Mouse (Mus musculus) limb, embryonic 12.5 days (tissue): ENCODE results near the gene Ptch1. TPM values are rescaled to one million over a fixed set of nuclear protein-coding genes. Genes with fewer than 3 reads are reported as not detected.
A peak's percentile ranks its signal among the peaks of the same experiment; 100 is the strongest.

ENCODE experiments used
- ATAC-seq: fragments of 200-750 bp; cut with Nextera tagmentation; 2 replicates; pipeline ENCODE4 v1.8.0; 2017; ENCODE audit warnings: low read depth, moderate TSS enrichment; ENCODE audit not compliant: insufficient number of reproducible peaks, insufficient read depth, low FRiP score, low TSS enrichment
- H3K27ac ChIP-seq: fragments of 300-500 bp; sonication (generic); 2 replicates; pipeline ENCODE4 v1.5.1; 2016; ENCODE audit warnings: mild to moderate bottlenecking, moderate library complexity
- H3K27me3 ChIP-seq: fragments of 300-500 bp; sonication (generic); 2 replicates; pipeline ENCODE4 v1.6.1; 2016; ENCODE audit warnings: mild to moderate bottlenecking, moderate library complexity
- H3K36me3 ChIP-seq: fragments of 300-500 bp; sonication (generic); 2 replicates; pipeline ENCODE4 v1.6.1; 2016; ENCODE audit warnings: mild to moderate bottlenecking, moderate library complexity
- H3K4me1 ChIP-seq: fragments of 300-500 bp; sonication (generic); replicated peaks from 2 replicates; pipeline ENCODE4 v1.6.1; 2016
- H3K4me2 ChIP-seq: fragments of 300-500 bp; sonication (generic); 2 replicates; pipeline ENCODE4 v1.6.1; 2016; ENCODE audit warnings: mild to moderate bottlenecking, moderate library complexity
- H3K4me3 ChIP-seq: fragments of 300-500 bp; sonication (generic); replicated peaks from 2 replicates; pipeline ENCODE4 v1.5.1; 2016; ENCODE audit warnings: mild to moderate bottlenecking
- H3K9ac ChIP-seq: fragments of 300-500 bp; sonication (generic); replicated peaks from 2 replicates; pipeline ENCODE4 v1.6.1; 2016; ENCODE audit warnings: mild to moderate bottlenecking, moderate library complexity
- H3K9me3 ChIP-seq: fragments of 300-500 bp; sonication (generic); 2 replicates; pipeline ENCODE4 v1.6.1; 2016; ENCODE audit warnings: mild to moderate bottlenecking, moderate library complexity
- WGBS: fragments of 180-500 bp; shearing (Covaris S2); methylation state at CpG from one replicate; pipeline ENCODE4 v1.1.7; 2016; 5-methylcytosine and 5-hydroxymethylcytosine counted together
- polyA plus RNA-seq: library from polyadenylated mRNA; unstranded; fragments of >200 nt; fragmentation: Nextera tagmentation; extraction: Ambion mirVana; gene quantifications from 2 replicates; pipeline ENCODE4 v1.2.1, GENCODE M21; 2016

Gene Ptch1
- polyA plus RNA-seq, 1 experiment from 2014 or later, result 21.6 TPM

- Histone ChIP-seq H3K4me2 (no peak overlapping the region), H3K9me3 (no peaks in the 10 kb centered on the region), H3K9ac (no peak overlapping the region), H3K27ac (peak overlapping the region; percentile 2; the same call in 1 of the 2 replicates), H3K27me3 (no peaks in the 10 kb centered on the region), H3K36me3 (peaks cover 63% of the 10 kb centered on the region), H3K4me1 (peaks cover 62% of the 10 kb centered on the region), H3K4me3 (no peak overlapping the region)
- no peak for ATAC-seq
- 67% methylated on average over 5 of the region's 5 CpGs for WGBS
Observed at GRCm38 (mm10) chr13:63549210-63549609, 24.2 kb downstream of the Ptch1 start.

- Histone ChIP-seq H3K27ac (no peak overlapping the region), H3K4me1 (peaks cover 63% of the 10 kb centered on the region), H3K4me2 (no peak overlapping the region), H3K4me3 (no peak overlapping the region), H3K9ac (no peak overlapping the region), H3K36me3 (peaks cover 68% of the 10 kb centered on the region), H3K9me3 (no peaks in the 10 kb centered on the region), H3K27me3 (no peaks in the 10 kb centered on the region)
- WGBS, result 87% methylated on average over 4 of the region's 4 CpGs
- ATAC-seq, result no peak
Observed at GRCm38 (mm10) chr13:63548571-63548970, 24.8 kb downstream of the Ptch1 start.

- Histone ChIP-seq H3K36me3 (peaks cover 85% of the 10 kb centered on the region), H3K27me3 (no peaks in the 10 kb centered on the region), H3K9ac (no peak overlapping the region), H3K4me1 (peaks cover 51% of the 10 kb centered on the region), H3K4me2 (no peak overlapping the region), H3K27ac (no peak overlapping the region), H3K9me3 (no peaks in the 10 kb centered on the region), H3K4me3 (no peak overlapping the region)
- ATAC-seq, result no peak
- 85% methylated on average over 7 of the region's 7 CpGs for WGBS
Observed at GRCm38 (mm10) chr13:63545291-63545690, 28.1 kb downstream of the Ptch1 start.

GRCm38 (mm10) chr13:63544967-63545253 lies 28.5 kb downstream of the Ptch1 start:
- Histone ChIP-seq H3K27ac (no peak overlapping the region), H3K4me3 (no peak overlapping the region), H3K36me3 (peaks cover 84% of the 10 kb centered on the region), H3K4me2 (no peak overlapping the region), H3K27me3 (no peaks in the 10 kb centered on the region), H3K9ac (no peak overlapping the region), H3K9me3 (no peaks in the 10 kb centered on the region), H3K4me1 (peaks cover 50% of the 10 kb centered on the region)
- no peak for ATAC-seq
- 81% methylated on average over 5 of the region's 5 CpGs for WGBS

- no peak overlapping the region for H3K4me3 ChIP-seq
- peak overlapping the region; percentile 20 for H3K27ac ChIP-seq
- no peaks in the 10 kb centered on the region for H3K9me3 ChIP-seq
- no peak overlapping the region for H3K9ac ChIP-seq
- no peak overlapping the region for H3K4me2 ChIP-seq
- no peak for ATAC-seq
- 69% methylated on average over 13 of the region's 13 CpGs for WGBS
- peaks cover 88% of the 10 kb centered on the region for H3K36me3 ChIP-seq
- no peaks in the 10 kb centered on the region for H3K27me3 ChIP-seq
- peaks cover 46% of the 10 kb centered on the region for H3K4me1 ChIP-seq
Observed at GRCm38 (mm10) chr13:63544119-63544966, 29.1 kb downstream of the Ptch1 start.

GRCm38 (mm10) chr13:63543459-63543858 lies 29.9 kb downstream of the Ptch1 start:
- Histone ChIP-seq H3K4me2 (no peak overlapping the region), H3K4me3 (no peak overlapping the region), H3K27me3 (no peaks in the 10 kb centered on the region), H3K9ac (no peak overlapping the region), H3K9me3 (no peaks in the 10 kb centered on the region), H3K36me3 (peaks cover 93% of the 10 kb centered on the region), H3K4me1 (peaks cover 42% of the 10 kb centered on the region), H3K27ac (peak overlapping the region; percentile 37; the same call in 1 of the 2 replicates)
- ATAC-seq, result no peak
- WGBS, result 36% methylated on average over 6 of the region's 6 CpGs

- WGBS, result 57% methylated on average over 3 of the region's 3 CpGs
- H3K36me3 ChIP-seq, result peaks cover 93% of the 10 kb centered on the region
- no peak overlapping the region for H3K9ac ChIP-seq
- peaks cover 42% of the 10 kb centered on the region for H3K4me1 ChIP-seq
- H3K27me3 ChIP-seq, result no peaks in the 10 kb centered on the region
- no peak overlapping the region for H3K27ac ChIP-seq
- no peak for ATAC-seq
- no peaks in the 10 kb centered on the region for H3K9me3 ChIP-seq
- no peak overlapping the region for H3K4me2 ChIP-seq
- H3K4me3 ChIP-seq, result no peak overlapping the region
Observed at GRCm38 (mm10) chr13:63542796-63543384, 30.5 kb downstream of the Ptch1 start.

- Histone ChIP-seq H3K27ac (no peak overlapping the region), H3K4me3 (no peak overlapping the region), H3K36me3 (peaks cover 93% of the 10 kb centered on the region), H3K4me2 (no peak overlapping the region), H3K9ac (no peak overlapping the region), H3K27me3 (no peaks in the 10 kb centered on the region), H3K4me1 (peaks cover 51% of the 10 kb centered on the region), H3K9me3 (no peaks in the 10 kb centered on the region)
- no peak for ATAC-seq
Observed at GRCm38 (mm10) chr13:63541510-63541909, 31.9 kb downstream of the Ptch1 start.

- 89% methylated on average over 12 of the region's 12 CpGs for WGBS
- peaks cover 55% of the 10 kb centered on the region for H3K4me1 ChIP-seq
- no peak for ATAC-seq
Observed at GRCm38 (mm10) chr13:63540584-63540983, 32.8 kb downstream of the Ptch1 start.

GRCm38 (mm10) chr13:63534981-63535380 lies 38.4 kb downstream of the Ptch1 start:
- ATAC-seq, result no peak
- H3K9ac ChIP-seq, result no peak overlapping the region
- H3K9me3 ChIP-seq, result no peaks in the 10 kb centered on the region
- 60% methylated on average over 4 of the region's 4 CpGs for WGBS
- H3K27ac ChIP-seq, result peak overlapping the region; percentile 66; the same call in 1 of the 2 replicates
- H3K4me3 ChIP-seq, result no peak overlapping the region
- no peak overlapping the region for H3K4me2 ChIP-seq
- H3K27me3 ChIP-seq, result no peaks in the 10 kb centered on the region
- peaks cover 97% of the 10 kb centered on the region for H3K36me3 ChIP-seq
- H3K4me1 ChIP-seq, result peaks cover 32% of the 10 kb centered on the region

More at GRCm38 (mm10) chr13:63540584-63540983, 32.8 kb downstream of the Ptch1 start:
- Histone ChIP-seq H3K27me3 (no peaks in the 10 kb centered on the region), H3K27ac (no peak overlapping the region), H3K36me3 (peaks cover 96% of the 10 kb centered on the region), H3K4me3 (no peak overlapping the region), H3K9me3 (no peaks in the 10 kb centered on the region), H3K4me2 (no peak overlapping the region), H3K9ac (no peak overlapping the region)

GRCm38 (mm10) chr13:63530857-63531256 lies 42.5 kb downstream of the Ptch1 start:
- no peaks in the 10 kb centered on the region for H3K9me3 ChIP-seq
- no peak overlapping the region for H3K9ac ChIP-seq
- 84% methylated on average over 9 of the region's 9 CpGs for WGBS
- no peak overlapping the region for H3K27ac ChIP-seq
- H3K4me3 ChIP-seq, result no peak overlapping the region
- H3K27me3 ChIP-seq, result no peaks in the 10 kb centered on the region
- no peak overlapping the region for H3K4me2 ChIP-seq
- peaks cover 58% of the 10 kb centered on the region for H3K4me1 ChIP-seq
- H3K36me3 ChIP-seq, result peaks cover 91% of the 10 kb centered on the region
- no peak for ATAC-seq
